12 mouse cellular contexts compared by ENCODE assay signal in the genomic region with DNA sequence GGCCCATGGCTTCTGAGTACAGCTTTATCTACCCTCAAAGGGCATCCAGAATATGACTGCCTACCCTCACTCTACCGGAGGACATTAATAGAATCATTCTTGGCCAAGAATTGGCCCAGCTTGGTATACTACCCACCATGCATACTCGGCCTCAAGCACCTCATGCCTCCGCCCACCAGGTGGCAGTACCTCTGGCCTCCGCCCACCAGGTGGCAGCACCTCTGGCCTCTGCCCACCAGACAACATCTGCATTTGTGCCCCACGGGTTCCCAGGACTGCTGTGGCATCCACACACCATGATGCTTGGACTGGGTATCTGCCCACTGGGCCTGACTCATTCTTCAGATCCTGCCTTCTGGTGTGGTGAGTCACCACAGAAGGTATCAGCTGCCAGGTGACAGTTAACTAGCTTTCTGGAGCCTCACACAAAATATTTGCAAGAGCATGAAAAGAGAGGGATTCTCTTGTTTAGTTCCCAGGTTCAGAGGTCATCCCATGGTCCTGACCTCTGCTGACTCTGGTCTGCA.
DNase-seq lines count a peak whose midpoint lies in the region; ATAC-seq and TF ChIP-seq lines count a peak whose summit lies in the region.
"Had no signal": no experiment of that assay in that cellular context is flagged by ENCODE, and none has a peak within 500 bp of the region (broad histone marks: within the 10 kb centered on the region; RNA-seq: fewer than 3 reads in every experiment).

No protein-coding gene starts in this region.

- no peak overlapping the region for H3K9ac ChIP-seq in intestine, postnatal 0 days (ENCODE audit: low read depth, low read length)
- H3K9ac ChIP-seq in intestine, embryonic 15.5 days = no peak overlapping the region

- TF ChIP-seq CTCF in intestine, postnatal 0 days (IDR thresholded peaks at IDR 0.05; ENCODE audit: low read depth) = peak; percentile 64
- TF ChIP-seq CTCF in spleen, adult 2 months (IDR thresholded peaks at IDR 0.05; ENCODE audit: extremely low read depth, insufficient read depth, insufficient read length, insufficient replicate concordance) = peak; percentile 35; the same call in 1 of the 2 replicates
- peak; percentile 56; the same call in 1 of the 2 replicates for TF ChIP-seq CTCF in small intestine, adult 2 months (IDR thresholded peaks at IDR 0.05; ENCODE audit: extremely low read depth, insufficient read length, insufficient replicate concordance, low read depth, low read length)

- no peak for TF ChIP-seq POLR2A in spleen, adult 2 months (IDR thresholded peaks at IDR 0.05; ENCODE audit: low read depth, low read length)
- TF ChIP-seq POLR2A in small intestine, adult 2 months (IDR thresholded peaks at IDR 0.05; ENCODE audit: low read depth, low read length) = no peak

- no peak for ATAC-seq in intestine, postnatal 0 days
- no peak for ATAC-seq in intestine, embryonic 15.5 days

- no peak overlapping the region for H3K4me3 ChIP-seq in intestine, postnatal 0 days (ENCODE audit: low read depth, low read length)
- no peak overlapping the region for H3K4me3 ChIP-seq in intestine, embryonic 15.5 days (replicated peaks)
- no peak overlapping the region for H3K4me3 ChIP-seq in spleen, adult 2 months (ENCODE audit: extremely low read depth, insufficient read depth, insufficient read length)
- no peak overlapping the region for H3K4me3 ChIP-seq in small intestine, adult 2 months (ENCODE audit: low read depth, low read length)

- intact Hi-C loops in left cerebral cortex, postnatal 4 days (cut with DNase I) = no loop called here

- no peaks in the 10 kb centered on the region for H3K36me3 ChIP-seq in intestine, postnatal 0 days (ENCODE audit: control insufficient read depth, insufficient read depth)
- no peaks in the 10 kb centered on the region for H3K36me3 ChIP-seq in intestine, embryonic 15.5 days
- no peaks in the 10 kb centered on the region for H3K36me3 ChIP-seq in spleen, adult 2 months (ENCODE audit: control insufficient read depth, insufficient read depth, low read length)
- no peaks in the 10 kb centered on the region for H3K36me3 ChIP-seq in small intestine, adult 2 months (ENCODE audit: control insufficient read depth, insufficient read depth, low read length)

- no peaks in the 10 kb centered on the region for H3K9me3 ChIP-seq in intestine, postnatal 0 days (ENCODE audit: control insufficient read depth)
- H3K9me3 ChIP-seq in intestine, embryonic 15.5 days = no peaks in the 10 kb centered on the region

- no peak overlapping the region for H3K4me2 ChIP-seq in intestine, postnatal 0 days (replicated peaks; ENCODE audit: low read depth)
- no peak overlapping the region for H3K4me2 ChIP-seq in intestine, embryonic 15.5 days (replicated peaks)

- H3K27ac ChIP-seq in intestine, postnatal 0 days (ENCODE audit: low read depth, low read length) = no peak overlapping the region
- no peak overlapping the region for H3K27ac ChIP-seq in intestine, embryonic 15.5 days
- no peak overlapping the region for H3K27ac ChIP-seq in spleen, adult 2 months (ENCODE audit: insufficient read depth, low read length)
- no peak overlapping the region for H3K27ac ChIP-seq in small intestine, adult 2 months (ENCODE audit: insufficient read depth, low read depth, low read length)

- H3K27me3 ChIP-seq in intestine, postnatal 0 days (replicated peaks; ENCODE audit: control insufficient read depth, insufficient read depth, low read length) = no peaks in the 10 kb centered on the region
- no peaks in the 10 kb centered on the region for H3K27me3 ChIP-seq in intestine, embryonic 15.5 days (replicated peaks)
- H3K27me3 ChIP-seq in spleen, adult 2 months (ENCODE audit: control insufficient read depth, insufficient read depth, low read length) = no peaks in the 10 kb centered on the region
- no peaks in the 10 kb centered on the region for H3K27me3 ChIP-seq in small intestine, adult 2 months (ENCODE audit: control insufficient read depth, insufficient read depth, low read length)

- 88% methylated on average over 5 of the region's 5 CpGs for WGBS in intestine, postnatal 0 days
- 95% methylated on average over 5 of the region's 5 CpGs for WGBS in intestine, embryonic 15.5 days
- 96% methylated on average over 5 of the region's 5 CpGs for WGBS in spleen, adult 2 months
- 86% methylated on average over 5 of the region's 5 CpGs for WGBS in small intestine, adult 2 months

- no peaks in the 10 kb centered on the region for H3K4me1 ChIP-seq in intestine, postnatal 0 days (replicated peaks; ENCODE audit: control insufficient read depth, insufficient read depth, low read length)
- H3K4me1 ChIP-seq in intestine, embryonic 15.5 days (replicated peaks) = 0 out of 2 replicates have a peak, but pooled peaks cover 5% of the 10 kb centered on the region
- H3K4me1 ChIP-seq in spleen, adult 2 months (ENCODE audit: control insufficient read depth, insufficient read depth, insufficient read length) = peaks cover 4% of the 10 kb centered on the region; the same call in 1 of the 2 replicates
- no peaks in the 10 kb centered on the region for H3K4me1 ChIP-seq in small intestine, adult 2 months (ENCODE audit: control insufficient read depth, insufficient read depth, insufficient read length, low read length)

- no peak for DNase-seq in spleen, adult 2 months (ENCODE audit: low read depth in 1 of 2, low spot score in 2 of 2)
- DNase-seq in spleen, adult 18-20 months = no peak
- DNase-seq in R1 (ENCODE audit: low read depth, low spot score) = peak; percentile 75
- DNase-seq in left cerebral cortex, postnatal 4 days = no peak
- no peak for DNase-seq in embryo, embryonic 10.5 days (ENCODE audit: low spot score)
- DNase-seq: cerebellum, adult 11-12 months; layer of hippocampus, adult 9-11 months; retina, postnatal 1 day; thymus, postnatal 25 days had no signal
